Mouse (Mus musculus) liver, adult 2 months (tissue): ENCODE data around the gene March11.

Source experiments
- CTCF ChIP-seq: fragments of 200-500 bp; IDR thresholded peaks from 2 replicates; pipeline ENCODE4 v1.5.1; 2011; ENCODE audit warnings: low read depth, low read length, control low read depth
- POLR2A ChIP-seq: fragments of 200-500 bp; IDR thresholded peaks from 2 replicates; pipeline ENCODE4 v1.6.1; 2011; ENCODE audit warnings: low read length, control low read depth; ENCODE audit not compliant: insufficient read depth; ENCODE audit errors: extremely low read depth

- TF ChIP-seq CTCF: no peak
- no peak for TF ChIP-seq POLR2A
These were observed 117.4 kb downstream of the March11 start for GRCm38 (mm10) chr15:26426231-26426630.
